Mouse (Mus musculus) WW6 (cell line): ENCODE measurements around the gene Tspyl2.
A peak's percentile ranks its signal among the peaks of the same experiment; 100 is the strongest.
"Not testable (repeated sequence)": the region's sequence is repeated elsewhere in the genome, so short reads cannot be mapped to it uniquely, and the experiment has no call there.

Source experiments
- DNase-seq: peaks from one replicate; pipeline ENCODE4 v3.0.0-alpha.2; 2013; ENCODE audit warnings: low read depth, low spot score

The Tspyl2 gene

DNA sequence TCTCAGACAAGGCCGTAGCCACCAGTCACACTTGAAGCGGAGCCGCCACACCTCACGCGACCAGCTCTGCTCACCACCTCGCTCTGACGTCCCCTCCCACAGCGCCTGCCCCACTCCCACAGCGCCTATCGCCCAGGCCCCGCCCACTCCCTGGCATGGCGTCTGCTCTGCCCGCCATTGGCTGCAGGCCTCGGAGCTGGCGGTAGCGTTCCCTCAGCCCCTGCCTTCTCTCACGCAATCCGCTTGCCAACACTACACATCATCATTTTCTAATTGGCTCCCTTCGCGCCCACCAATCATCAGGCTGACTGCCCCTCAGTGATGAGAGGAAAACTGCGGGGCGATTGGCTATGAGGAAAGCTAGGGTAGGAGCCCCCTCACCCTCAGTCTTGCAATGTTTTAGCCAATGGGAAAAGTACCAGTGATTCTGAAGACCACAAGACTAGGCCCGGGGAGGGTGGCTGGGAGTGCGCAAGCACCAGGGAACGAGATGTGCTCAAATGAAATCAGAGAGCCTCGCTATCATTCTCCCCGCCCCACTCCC is at the start of gene Tspyl2:
TSS of gene Tspyl2 (minus strand) at position 68 of the 544 bp plus-strand sequence.
- peak; percentile 79 for DNase-seq

GRCm38 (mm10) chrX:152368397-152369273 is 26.4 kb upstream of the Tspyl2 start, which contains the start of gene Gpr173:
Gene Gpr173, minus strand, starts transcription at chrX:152368704.
- peak; percentile 11 for DNase-seq

GRCm38 (mm10) chrX:152368054-152368396 is 25.8 kb upstream of the Tspyl2 start:
- no peak for DNase-seq

- DNase-seq: no peak
Observed at GRCm38 (mm10) chrX:152366418-152366817, 24.2 kb upstream of the Tspyl2 start.

- DNase-seq: peak; percentile 13
Observed at GRCm38 (mm10) chrX:152352553-152353153, 10.4 kb upstream of the Tspyl2 start.

DNA sequence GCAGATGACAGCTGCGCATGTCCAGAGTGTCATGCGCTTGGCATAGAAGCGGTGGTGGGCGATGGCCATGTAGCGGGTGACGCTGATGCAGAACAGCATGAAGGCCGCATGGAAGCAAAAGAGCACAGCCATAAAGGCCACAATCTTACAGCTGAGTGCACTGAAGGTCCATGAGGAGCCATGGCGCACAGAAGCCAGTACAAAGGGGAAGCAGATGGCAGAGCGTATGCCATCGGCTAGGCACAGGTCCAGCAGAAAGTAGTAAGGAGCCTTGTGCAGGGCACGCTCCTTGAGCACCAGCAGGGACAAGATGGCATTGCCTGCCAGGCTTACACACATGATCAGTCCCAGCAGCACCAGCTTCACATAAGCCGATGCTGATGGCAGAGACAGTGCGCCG is 4.8 kb upstream of the Tspyl2 start:
- no peak for DNase-seq

DNA sequence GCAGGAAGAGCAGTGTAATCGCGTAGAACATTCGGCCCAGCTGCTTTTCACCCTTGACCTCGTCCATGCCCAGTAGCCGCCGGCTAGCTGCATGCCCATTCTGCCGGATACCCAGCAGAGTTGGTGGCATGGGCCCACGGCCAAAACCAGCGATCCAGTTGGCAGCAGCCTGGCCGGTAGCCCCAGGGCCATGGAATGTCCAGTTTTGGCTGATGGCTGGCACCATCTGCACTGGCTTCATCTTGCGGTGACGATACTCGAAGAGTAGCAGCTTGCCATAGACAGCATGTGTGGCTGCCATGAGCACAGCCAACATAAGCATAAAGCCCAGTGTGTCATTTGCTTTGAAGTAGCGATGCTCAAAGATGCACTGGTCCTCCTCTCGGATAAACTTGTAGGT is 4.4 kb upstream of the Tspyl2 start:
- no peak for DNase-seq

DNA sequence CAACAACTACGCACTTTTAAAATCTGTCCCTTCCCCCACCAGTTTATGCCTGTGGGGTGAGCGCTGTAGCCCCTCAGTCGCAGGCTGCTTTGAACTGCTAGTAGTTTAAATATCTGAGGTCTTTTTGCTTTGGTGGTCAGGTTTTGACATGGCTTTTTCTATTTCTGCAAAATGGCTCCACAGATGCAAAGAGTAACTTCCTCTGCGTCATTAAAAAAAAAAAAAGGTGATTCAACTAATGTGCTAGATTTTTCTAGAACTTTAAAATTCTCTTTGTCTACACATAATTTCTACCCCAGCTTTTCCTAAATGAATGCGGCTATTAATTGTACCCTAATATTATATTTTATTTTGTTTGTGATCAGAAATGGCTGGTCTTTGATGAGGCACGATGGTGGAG is 678 bp upstream of the Tspyl2 start:
- no peak for DNase-seq

GRCm38 (mm10) chrX:152341496-152341895 is 729 bp downstream of the Tspyl2 start:
- no peak for DNase-seq

DNA sequence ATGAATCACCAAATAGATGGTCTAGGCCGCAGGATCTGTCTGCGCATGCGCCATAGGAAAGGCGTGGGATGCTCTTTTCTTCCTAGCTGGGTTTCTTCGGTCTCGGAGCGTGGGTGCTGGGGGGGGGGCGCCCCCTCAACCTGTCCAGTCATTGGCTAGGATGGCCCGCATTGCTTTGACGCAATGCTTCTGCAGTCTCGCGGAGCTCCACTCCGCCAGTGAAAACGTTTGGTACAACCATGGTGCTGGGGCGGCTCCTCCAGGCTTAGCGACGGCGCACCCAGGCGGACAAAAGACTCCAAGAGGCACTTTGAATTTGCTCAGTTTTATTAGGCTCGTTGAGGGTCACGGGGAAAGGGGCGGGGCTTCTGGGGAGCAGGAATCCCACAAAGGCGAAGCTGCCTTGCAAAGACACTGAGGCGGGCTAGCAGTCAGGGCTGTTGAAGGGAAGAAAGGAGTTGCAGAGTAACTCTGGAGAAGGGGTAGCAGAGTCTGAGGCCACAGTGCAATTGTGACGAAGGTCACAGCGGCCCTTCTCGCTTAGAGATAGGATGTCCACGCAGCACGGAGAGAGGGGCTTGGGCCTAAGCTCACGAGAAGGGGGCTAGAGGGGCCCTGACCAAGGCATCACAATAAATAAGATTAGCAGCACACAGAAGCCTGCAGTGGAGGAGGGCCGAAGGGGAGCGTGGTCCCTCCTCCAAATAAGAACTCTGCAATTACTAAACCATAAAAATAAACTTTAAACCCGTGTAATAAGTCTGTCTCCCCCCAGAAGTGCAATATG is 5.5 kb downstream of the Tspyl2 start:
- peak; percentile 73 for DNase-seq

DNA sequence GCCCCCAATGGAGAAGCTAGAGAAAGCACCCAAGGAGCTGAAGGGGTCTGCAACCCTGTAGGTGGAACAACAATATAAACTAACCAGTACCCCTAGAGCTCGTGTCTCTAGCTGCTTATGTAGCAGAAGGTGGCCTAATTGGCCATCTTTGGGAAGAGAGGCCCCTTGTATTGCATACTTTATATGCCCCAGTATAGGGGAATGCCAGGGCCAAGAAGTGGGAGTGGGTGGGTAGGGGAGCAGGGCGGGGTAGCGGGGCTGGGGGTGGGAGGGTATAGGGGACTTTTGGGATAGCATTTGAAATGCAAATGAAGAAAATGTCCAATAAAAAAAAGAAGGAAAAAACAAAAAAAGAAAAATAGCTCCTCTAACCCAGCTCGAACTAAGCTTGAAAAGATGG is 6.1 kb downstream of the Tspyl2 start:
- not testable (repeated sequence) for DNase-seq

DNA sequence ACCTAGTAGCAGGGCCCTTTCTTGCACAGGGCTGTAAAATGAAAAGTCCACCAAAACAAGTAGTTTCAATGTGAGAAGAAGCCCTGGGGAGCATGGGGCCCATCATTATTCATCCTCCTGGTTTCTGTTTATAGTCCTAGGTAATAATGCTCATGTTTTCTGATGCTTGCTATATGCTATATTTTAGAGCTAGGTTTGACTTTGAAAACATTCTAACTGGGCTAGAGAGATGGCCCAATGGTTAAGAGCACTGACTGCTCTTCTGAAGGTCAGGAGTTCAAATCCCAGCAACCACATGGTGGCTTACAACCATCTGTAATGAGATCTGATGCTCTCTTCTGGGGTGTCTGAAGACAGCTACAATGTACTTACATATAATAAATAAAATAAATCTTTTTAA is 12.8 kb downstream of the Tspyl2 start:
- DNase-seq: not testable (repeated sequence)

GRCm38 (mm10) chrX:152327689-152328052 is 14.6 kb downstream of the Tspyl2 start:
- DNase-seq: no peak

- no peak for DNase-seq
Observed at GRCm38 (mm10) chrX:152326996-152327688, 15.1 kb downstream of the Tspyl2 start, which contains the start of gene Kantr. Gene Kantr, minus strand, starts transcription at chrX:152327495.

- no peak for DNase-seq
Observed at GRCm38 (mm10) chrX:152323584-152323983, 18.6 kb downstream of the Tspyl2 start.

GRCm38 (mm10) chrX:152322776-152323175 is 19.4 kb downstream of the Tspyl2 start:
- DNase-seq: no peak

- DNase-seq: no peak
Observed at GRCm38 (mm10) chrX:152320535-152320934, 21.7 kb downstream of the Tspyl2 start.

DNA sequence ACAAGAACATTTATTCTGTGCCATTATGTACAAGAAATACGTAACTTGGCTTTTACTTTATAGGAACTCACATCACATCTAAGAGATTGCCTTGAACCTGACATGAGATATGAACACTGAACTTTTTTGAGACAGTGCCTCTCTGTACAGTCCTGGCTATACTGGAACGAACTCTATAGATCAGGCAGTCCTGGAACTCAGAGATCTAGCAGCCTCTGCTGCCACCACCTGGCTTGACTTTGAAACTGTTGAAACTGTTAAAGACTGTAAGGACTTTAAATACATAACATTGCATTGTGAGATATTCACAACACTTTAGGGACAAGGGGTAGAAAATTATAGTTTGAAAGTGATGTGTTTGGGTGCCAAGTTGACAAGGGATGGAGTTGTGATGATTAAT is 34.3 kb downstream of the Tspyl2 start:
- DNase-seq: no peak

DNA sequence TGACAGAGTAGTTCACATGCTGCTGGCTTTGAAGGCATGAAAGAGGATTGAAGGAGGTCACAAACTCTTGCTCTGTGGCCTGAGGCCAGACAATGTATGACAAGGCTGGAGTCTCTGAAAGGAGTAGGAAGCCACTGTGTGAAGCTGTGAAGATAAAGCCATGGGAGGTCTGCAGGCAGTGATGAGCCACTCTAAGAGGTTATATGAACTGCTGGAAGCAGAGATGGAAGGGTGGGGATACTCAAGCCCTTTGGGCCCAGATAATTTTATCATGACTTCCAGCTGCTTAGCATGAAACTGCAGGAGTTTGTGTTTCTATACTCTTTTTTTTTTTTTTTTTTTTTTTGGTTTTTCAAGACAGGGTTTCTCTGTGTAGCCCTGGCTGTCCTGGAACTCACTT is 34.9 kb downstream of the Tspyl2 start:
- no peak for DNase-seq

DNA sequence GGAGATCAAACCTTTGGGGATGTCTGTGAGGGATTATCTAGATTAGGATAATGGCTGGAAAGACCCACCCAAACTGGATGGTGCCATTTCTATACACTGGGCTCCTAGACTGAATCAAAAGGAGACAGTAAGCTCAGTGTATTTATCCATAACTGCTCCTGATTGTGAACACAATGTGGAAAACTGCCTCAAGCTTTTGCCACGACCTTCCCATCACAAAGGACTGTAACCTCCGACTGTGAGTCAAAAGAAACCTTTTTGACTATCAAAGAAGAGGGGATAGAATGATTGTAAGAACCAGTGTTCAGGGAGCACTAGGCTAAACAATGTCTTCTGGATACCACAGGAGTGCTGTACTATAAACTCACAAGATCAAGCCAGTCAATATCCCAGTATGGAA is 36.0 kb downstream of the Tspyl2 start:
- DNase-seq: no peak

- DNase-seq: not testable (repeated sequence)
Observed at GRCm38 (mm10) chrX:152287026-152287425, 55.2 kb downstream of the Tspyl2 start.
